Mouse (Mus musculus) mesoderm, embryonic 11.5 days (tissue): ENCODE measurements around the gene Klhl3.
A peak's percentile ranks its signal among the peaks of the same experiment; 100 is the strongest.
"Not testable (repeated sequence)": the region's sequence is repeated elsewhere in the genome, so short reads cannot be mapped to it uniquely, and the experiment has no call there.

Source experiments
- DNase-seq: peaks from one replicate; pipeline ENCODE4 v3.0.0-alpha.2; 2012; ENCODE audit warnings: low read depth, low spot score

Klhl3 gene

DNA sequence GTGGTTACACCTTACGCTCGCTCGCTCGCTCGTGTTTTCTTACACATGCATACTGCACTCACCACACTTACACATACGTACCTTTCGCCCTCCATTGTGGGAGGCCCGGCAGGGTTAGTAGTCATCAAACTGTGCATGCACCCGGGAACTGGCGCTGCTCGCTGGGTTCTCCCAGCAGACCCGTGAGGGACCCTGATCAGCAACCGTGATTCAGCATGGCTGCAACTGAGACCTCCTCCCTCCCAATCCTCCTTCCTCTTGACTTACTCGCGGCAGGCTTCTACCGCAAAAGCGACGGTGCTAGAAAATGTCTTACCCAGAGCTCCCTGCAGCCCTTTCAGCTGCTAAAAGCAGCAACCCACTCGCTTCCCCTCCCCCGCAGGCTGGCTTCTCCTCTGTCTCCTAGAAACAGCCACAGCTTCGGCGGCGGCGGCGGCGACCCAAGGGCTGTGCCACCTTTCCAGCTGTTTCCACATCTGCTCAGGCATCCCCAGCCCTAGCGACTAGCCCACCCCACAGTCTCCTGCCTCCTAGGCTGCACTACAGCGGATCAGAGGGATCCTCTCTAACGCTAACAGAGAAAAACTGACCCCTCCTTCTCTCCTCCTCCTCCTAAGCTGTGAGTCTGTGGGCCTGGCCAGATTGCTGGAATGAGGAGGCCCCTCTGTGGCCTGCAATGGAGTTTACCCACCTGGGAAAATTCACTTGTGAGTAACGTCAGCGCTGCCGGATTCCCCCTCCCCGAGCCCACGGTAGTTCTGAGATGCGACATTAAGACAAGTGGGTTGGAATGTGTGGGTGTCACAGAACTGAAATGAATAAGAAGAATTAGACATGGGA lies at the start of gene Klhl3:
TSS of gene Klhl3 (minus strand) at position 532 of the 840 bp plus-strand sequence.
- peak; percentile 63 for DNase-seq

DNA sequence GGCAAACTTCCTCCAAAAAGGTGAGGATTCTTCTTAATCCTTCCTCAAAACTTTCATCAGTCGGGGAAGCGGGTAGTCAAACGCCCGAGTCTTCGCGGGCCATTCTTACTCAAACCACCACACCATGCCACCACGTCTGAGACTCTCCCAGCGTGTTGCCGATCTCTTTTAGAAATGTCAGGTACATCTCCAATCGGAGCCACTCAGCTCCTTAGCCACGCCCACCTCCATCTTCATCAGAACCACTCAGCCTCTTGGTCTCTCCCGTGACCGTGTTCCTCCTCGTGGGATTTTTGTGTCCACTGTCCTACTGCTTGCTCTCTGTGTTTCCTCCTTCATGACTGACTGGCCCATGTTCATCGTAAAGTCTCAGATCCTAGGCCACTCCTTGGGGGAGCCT lies 47.4 kb upstream of the Klhl3 start:
- DNase-seq = no peak

DNA sequence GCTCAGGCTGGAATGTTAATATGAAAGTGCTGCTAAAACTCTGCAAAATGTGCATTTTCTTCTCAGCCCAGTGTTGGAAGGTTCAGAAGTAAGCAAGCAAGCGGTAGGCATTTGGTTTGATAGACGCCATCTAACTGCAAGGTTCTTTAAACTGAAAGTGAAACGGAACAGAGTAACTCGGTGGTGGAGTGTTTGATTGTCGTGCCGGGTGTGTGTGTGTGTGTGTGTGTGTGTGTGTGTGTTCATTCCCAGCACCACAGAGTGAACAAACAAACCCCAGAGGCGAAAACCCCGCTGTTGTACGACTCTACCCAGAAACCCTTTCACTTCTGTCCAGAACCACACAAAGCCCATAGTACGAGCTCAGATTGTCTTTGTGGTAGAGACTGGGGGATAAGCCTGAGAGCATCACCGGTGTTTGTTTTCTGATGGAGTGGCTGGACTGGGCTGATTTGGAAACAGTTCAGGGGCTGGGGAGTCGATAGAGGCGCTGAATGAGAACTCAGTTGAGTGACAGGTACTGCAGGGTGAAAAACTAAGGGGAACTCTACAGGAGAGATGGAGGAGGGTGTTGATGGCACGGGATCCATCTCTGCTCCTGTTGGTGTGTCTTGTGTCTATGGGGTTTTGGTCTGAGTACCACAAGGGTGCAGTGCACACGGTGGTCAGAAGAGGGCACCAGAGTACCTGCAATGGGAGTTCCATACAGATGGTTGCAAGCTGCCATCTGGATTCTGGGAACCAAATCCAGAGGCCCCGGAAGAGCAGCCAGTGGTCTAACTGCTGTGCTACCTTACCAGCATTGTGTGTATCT lies 44.9 kb upstream of the Klhl3 start:
- DNase-seq = peak; percentile 94

DNA sequence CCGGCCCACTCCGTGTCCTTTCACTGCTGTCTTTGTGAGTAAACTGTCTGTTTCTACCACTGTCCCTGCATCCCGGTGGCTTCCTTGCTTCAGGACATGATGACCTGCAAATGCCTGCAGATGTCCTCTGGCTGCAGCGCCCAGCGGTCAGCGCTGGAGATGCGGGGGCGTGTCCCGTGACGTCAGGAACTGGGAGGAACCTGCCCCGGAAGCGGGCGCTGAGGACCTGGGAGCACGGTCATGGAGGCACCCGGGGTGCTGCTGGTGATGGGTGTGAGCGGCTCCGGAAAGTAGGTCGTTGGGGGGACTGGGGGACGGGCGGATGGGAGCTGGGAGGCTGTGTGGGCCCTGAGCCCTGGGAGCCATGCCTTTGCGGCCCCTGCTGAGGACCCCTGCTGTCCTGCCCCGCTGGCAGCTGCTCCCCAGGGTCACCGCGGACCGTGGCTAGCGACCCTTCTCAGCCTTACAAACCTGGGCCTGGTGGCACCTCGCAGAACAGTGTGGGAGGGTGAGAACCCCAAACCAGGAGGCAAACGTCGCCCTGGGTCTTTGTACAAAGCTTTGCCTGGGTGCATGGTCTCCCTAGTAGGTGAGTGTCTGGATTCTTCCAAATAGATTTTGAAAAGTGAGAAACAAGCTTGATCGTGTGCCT lies 44.2 kb upstream of the Klhl3 start, which contains the start of gene Idnk:
TSS of gene Idnk (plus strand) at position 203 of the 652 bp plus-strand sequence.
- peak; percentile 92 for DNase-seq

DNA sequence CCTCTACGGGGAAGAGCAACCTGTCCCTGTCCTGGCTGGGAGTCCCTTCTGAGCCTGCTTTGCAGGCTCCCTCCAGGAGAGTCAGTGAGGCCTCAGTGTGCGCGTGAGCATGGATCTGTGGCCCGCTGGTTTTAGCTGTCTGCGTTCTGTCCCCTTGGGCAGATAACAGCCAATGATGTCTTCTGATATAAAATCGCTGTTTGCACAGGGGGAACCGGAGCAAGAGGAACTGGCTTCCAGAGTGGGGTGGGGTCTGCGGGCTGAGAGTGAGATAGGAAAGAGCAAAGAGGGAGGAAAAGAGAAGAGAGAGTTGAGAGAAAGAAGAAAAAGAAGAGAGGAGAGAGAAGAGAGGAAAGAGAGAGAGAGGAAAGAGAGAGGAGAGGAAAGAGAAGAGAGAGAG lies 43.6 kb upstream of the Klhl3 start:
- DNase-seq = no peak

DNA sequence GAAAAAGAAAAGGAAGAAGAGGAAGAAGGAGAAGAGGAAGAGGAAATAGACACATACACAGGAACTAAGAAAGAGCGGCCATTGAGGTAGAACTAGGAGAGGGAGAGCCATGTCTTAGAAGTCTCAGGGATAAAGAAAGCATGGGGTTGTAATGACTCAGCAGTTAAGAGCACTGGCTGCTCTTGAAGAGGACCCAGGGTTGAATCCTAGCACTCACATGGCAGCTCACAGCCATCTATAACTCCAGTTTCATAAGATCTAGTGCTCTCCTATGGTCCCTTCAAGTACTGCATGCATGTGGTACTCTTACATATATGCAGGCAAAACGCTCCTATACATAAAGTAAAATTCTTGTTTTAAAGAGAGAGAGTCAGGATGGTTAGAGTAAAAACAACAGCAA lies 42.6 kb upstream of the Klhl3 start:
- DNase-seq = no peak

DNA sequence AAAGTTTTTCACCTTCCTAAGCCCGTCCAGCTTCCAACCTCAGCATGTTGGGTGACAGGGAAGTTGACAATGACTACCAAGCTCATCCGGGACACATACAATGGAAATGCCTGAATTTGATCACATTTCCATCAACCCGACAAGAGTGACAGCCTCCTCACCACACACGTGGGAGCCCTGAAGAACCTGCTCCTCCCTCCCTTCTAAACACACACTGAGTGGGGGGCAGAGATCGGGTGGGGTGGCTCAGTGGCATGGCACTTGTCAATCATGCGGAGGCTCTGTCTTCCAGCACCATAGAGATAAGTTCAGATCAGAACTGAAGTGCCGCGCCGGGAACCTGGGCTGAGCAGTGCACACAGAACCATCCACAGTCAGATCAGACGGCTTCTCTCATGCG lies 37.0 kb upstream of the Klhl3 start:
- DNase-seq = no peak

DNA sequence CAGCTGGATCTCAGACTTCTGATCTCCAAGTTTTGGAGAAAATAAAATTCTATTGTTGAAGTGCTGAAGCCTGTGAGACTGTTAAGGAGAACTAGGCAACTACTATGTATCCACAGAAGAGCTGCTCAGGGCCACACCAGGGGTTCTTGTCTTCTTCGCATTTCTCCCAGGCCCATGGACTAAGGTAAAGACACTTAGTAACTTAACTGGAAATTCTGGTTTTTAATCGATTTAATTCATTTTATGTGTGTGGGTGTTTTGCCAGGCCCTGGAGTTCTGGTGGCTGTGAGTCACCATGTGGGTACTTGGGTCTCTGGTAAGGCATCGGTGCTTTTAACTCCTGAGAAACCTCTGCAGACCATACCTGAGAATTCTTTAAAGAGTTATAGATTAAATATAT lies 36.2 kb upstream of the Klhl3 start:
- DNase-seq = no peak

DNA sequence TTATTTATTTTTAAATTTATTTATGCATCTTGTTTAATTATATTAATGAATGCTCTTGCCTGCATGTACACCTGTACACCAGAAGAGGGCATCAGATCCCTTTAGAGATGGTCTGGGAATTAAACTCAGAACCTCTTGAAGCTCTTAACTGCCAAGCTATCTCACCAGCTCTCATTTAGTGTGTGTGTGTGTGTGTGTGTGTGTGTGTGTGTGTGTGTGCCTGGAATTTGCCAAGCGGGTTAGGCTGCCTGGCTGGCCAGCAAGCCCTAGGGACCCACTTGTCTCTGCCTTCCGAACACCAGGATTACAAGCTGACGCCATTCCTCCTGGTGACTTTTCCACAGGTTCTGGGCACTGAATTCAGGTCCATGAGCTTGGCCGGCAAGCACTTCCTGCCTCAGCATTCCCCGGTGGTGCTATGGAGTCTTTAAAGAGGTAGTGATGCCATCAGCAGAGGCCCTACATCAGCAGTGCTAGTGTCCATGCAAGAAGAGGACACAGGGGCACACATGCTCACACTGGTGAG lies 35.7 kb upstream of the Klhl3 start:
- peak; percentile 37 for DNase-seq

DNA sequence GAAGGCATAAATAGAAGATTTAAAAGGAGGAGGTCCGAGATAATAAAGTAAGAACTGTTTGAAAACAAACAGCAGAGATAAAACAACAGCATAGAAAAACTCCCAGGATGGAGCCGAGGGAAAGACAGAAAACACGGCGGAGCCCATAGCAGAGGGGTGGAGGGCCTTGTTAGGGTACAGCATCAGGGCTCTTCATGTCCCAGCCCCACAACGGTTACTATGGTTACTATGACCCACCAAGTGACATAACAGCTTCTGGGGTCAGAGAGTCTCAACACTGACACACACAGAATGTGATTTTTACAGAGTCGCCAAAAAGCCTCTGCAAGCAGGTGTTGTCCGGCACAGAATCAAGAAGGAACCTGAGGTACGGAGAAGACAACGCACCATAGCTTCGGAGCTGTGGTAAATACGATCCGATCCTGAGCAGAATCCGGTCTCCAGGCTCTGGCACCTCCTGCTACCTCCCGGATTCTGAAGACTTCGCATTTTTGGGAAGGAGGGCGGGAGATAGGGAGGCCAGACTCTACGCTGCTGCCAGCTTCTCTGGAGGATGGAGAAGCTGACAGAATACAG lies 35.0 kb upstream of the Klhl3 start:
- peak; percentile 85 for DNase-seq

DNA sequence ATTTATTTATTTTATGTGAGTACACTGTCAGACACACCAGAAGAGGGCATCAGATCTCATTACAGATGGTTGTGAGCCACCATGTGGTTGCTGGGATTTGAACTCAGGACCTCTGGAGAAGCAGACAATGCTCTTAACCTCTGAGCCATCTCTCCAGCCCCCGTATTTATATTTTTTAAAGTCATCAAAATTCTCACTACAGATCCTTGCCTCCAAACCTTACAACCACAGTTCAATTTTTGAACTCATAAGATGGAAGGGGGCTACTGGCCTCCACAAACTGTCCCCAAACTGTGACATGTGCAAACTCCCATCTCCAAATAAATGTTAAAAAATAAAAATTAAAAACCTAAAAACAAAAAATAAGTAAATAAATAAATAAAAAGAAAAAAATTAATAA lies 34.4 kb upstream of the Klhl3 start:
- DNase-seq = no peak

DNA sequence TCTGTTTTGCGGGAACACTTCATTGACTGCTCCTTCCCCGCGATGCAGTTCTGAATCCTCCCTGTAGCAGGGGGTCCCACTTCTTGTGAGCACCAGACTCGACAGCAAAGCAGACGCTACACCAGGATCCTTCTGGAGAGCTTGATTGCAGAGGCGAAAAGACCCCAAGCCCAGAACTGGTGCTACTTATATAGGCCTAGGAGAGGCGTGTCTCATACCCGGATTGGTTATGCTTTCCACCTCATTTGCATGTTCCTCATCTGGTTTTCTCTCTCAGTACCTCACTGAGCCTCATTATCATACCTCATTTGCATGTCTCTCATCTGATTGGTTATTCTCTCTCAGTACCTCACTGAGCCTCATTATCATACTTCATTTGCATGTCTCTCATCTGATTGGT lies 33.2 kb upstream of the Klhl3 start:
- not testable (repeated sequence) for DNase-seq

DNA sequence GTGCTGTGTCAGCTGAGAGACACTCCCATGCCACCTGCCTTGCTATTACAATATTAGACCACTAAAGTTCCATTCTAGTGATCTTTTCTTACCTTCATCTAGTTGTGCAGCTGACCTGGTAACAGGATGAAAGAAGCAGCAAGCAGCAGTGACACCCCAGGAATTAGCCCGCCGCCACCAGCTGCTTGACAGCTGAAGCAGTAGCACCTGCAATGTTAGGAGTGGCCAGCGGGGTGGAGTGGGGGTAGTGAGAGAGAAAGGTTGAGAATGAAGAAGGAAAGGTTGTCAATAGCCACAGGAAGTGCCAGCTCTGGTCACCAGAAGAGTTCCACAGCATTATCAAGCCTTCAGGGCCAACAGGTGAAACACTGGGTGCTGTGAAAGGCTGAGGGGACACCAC lies 18.3 kb upstream of the Klhl3 start:
- DNase-seq = no peak

DNA sequence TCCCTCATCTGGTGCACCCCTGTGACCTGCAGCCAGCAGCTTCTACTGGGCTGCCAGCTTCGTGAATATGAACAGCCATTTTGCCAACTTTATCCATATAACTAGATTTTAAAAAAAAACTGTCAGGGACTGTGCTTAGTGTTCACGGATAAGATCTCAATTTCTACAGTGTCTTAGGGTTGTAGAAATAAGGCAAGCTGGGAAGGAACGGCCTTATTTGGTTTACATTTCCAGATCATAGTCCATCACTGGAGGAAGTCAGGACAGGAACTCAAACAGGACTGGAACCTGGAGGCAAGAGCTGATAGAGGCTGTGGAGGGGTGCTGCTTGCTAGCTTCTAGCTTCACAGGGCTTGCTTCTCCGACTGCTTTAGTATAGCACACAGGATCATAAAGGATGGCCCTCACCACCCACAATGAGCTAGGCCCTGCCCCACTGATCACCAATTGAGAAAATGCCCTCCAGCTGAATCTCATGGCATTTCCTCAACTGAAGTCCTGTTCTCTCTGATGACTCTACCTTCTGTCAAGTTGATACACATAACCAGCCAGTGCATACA lies 16.4 kb upstream of the Klhl3 start:
- no peak for DNase-seq

DNA sequence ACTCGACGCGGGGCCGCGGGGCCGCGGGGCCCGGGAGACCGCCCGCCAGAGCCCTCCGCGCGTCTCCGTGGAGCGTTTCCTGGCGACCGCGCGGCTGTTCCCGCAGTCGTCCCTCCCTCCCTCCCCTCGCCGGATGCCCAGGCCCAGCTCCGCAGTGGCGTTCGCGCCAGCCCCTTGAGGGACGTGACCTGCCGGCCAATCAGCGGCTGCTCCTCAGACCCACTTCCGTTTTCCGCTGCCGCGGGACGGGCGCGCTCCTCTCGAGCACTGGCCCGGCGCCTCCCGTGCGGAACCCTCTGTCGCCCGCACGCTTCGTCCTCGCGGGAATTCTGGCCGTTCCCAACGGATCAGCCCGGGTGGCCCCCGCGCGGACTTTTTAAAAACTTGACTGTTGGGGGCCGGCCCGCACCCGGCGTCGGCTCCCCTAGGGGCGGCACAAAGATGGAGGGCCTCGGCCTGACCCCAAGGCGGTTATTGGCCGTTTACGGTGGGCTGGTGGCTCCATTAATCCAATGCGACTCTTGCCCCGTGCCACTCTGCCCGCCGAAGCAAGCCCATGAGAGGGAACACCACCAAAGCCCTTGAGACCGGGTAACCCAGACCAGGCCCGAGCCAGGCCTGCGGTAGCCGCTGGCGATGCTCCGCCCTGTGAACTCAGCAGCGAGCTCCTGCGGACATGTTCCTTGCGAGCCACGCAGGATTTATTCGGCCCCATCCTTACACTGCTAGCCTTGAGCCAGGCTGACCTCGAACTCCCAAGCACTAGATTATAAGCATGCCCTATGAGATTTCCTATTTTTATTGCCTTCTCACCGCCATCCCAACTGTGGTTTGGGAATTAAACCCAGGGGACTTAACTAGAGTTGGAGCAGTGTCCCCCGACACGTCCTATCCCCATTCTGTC lies 15.6 kb upstream of the Klhl3 start:
- peak; percentile 96 for DNase-seq

DNA sequence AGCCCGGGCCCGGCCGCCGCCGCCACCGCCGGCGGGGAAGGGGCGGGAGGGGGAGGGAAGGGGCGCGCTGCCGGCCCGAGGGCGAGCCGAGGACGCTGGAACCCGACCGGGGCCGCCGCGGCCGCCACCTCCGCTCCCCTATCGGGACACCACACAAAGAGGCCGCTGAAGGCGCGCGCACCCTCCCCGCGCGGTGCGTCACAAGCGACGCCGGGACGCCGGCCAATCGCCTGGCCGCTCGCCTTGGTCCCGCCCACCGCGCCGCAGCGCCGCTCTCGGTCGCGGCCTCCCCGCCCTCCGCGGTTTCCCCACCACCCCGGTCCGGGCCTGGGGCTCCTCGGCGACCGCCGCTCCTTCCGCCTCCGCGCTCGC lies 15.0 kb upstream of the Klhl3 start, which contains the start of gene Hnrnpa0:
TSS of gene Hnrnpa0 (minus strand) at position 161 of the 372 bp plus-strand sequence.
- DNase-seq = peak; percentile 96

DNA sequence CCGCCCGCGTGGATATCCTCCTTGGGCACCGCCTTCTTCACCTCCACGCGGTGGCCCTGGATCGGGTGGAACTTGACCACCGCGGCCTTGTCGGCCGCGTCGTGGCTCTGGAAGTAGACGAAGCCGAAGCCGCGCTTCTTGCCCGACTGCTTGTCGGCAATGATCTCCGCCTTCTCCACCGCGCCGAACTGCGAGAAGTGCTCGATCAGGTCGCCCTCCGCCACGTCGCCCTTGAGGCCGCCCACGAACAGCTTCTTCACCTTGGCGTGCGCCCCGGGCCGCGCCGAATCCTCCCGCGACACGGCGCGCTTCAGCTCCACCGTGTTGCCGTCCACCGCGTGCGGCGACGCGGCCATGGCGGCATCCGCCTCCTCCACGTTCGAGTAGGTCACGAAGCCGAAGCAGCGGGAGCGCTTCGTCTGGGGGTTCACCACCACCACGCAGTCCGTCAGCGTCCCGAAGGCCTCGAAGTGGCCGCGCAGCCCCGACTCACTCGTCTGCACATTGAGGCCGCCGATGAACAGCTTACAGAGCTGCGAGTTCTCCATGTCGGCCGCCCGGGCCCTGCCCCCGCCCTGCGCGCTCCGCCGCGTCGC lies 14.5 kb upstream of the Klhl3 start:
- peak; percentile 57 for DNase-seq

DNA sequence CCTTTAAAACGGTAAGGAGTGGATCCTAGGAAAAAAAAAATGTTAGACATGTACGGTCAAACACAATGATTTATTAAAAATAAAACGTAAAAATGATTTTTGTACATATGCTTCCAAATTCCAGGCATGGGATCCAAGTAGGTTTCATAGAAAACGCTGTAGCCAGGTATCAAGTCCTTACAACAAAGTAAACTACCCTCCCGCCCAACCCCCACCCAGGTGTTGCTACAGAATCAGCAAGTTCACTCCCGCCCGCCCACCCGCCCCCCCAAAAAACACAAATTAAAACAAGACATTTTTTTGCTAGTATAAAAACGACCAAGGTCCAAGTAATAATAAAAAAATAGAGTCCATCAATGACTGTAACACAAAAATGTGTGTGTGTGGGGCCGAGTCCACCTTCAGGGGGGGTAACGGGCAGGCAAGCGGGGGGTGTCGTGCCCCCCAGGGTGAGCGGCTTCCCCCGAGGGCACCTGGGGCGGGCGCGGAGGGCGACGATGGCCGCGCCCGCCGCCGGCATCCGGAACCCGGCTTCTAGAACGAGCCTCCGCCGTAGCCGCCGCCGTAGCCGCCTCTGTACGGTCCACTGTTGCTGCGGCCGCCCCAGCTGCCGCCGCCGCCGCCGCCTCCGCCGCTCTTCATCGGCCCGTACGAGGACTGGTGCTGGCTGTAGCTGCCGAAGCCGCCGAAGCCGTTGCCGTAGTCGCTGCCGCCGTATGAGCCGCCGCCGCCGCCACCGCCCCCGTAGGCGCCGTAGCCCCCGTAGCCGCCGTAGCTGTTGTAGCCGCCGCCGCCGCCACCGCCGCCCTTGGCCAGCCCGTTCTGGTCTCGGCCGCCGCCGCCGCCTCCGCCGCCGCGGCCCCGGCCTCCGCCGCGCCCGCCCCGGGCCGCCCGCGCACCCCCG lies 13.7 kb upstream of the Klhl3 start:
- DNase-seq = no peak

DNA sequence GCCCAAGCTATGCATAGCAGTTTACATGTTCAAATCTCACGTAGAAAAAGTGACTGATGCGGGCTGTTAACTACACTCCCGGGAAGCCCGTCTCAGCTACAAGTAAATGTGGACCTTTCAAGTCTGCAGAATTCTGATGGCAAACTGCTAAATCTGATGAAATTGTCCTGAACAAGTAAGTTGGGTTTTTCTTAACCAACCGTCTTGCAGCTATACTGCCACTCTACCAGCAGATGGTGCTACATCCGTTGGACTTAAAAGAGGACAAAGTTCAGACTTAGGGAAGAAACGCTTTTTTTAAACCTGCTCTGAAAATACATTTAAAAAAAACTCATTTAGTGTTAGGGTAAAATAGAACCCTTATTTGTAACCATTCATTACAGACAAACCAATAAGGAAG lies 12.7 kb upstream of the Klhl3 start:
- peak; percentile 79 for DNase-seq
